Mouse (Mus musculus): ENCODE data around the gene Tsen34.

The Tsen34 gene

DNA sequence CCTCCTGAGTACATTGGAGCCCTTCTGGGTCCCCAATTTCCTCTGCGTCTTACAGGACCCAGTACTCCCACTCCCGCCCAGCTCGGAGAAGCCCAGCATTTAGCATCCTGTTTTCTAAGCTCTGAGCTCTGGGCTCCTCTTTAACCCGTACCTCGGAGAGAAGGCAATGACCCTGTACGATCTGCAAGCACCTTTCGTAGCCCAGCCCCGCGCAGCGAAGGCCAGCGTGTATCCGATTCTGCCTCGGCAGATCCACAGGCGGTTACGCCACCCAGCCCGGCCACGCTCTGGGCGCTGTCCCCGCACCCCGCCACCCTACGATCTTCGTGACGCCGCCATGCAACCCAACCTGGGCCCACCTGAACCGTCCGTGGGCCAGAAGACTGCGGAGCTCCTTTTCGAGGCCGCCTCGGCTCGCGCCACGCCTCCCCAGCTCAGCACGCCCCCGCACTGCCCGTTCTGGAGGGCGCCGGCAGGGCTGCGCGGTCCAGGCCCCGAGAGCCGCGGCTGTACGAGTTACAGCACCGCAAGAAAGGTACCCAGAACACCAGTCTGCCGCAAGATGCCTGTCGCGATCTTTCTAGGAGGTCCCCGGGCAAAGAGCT lies at the start of gene Tsen34:
Gene Tsen34 (plus strand): TSS at position 482 of the 605 bp plus-strand sequence.
- in situ Hi-C loops (cut with MboI, MseI): no loop called here

DNA sequence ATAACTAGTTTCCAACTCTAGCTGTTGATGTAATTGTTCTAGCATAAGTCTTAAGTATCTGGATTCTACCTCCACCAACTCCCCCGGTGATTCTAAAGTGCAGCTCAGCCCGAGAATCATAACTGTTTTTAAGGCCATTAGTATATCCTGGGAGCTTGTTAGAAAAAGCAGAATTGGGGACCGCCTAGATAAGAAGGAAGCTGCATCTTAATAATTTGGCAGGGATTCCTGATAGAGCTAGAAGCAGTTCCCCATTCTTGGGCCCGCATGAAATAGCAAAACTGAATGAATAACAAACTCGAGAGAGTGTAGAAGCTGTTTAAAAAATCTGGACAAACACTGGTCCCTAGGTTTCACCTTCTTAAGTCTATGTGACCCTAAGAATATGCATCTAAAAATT lies 49.3 kb upstream of the Tsen34 start:
- in situ Hi-C loops (cut with MboI, MseI): loop anchor here (25.0 kb wide), 2 partner anchors 1019 to 1419 kb away; partner anchors contain the start of genes Ppp6r1, U2af2 and Zfp580

DNA sequence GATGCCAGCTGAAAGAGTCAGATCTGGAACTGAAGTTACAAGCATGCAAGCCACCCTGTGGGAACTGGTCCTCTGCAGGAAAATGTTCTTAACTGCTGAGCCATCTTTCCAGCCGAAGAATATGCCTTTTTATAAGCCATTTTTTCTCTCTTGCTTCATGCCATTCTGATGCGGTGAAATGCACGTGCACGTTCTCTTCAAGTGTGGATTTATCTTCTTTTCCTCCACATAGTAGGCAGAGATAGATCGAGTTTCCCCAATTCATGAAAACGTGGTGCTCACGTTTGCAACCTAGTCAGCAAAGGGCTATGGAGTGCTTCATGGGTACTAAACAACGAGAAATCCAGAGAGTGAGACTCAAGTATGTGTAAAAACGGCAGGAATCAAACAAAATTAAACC lies 48.8 kb upstream of the Tsen34 start:
- in situ Hi-C loops (cut with MboI, MseI): loop anchor here (25.0 kb wide), 2 partner anchors 1018 to 1418 kb away; partner anchors contain the start of genes Ppp6r1, U2af2 and Zfp580

DNA sequence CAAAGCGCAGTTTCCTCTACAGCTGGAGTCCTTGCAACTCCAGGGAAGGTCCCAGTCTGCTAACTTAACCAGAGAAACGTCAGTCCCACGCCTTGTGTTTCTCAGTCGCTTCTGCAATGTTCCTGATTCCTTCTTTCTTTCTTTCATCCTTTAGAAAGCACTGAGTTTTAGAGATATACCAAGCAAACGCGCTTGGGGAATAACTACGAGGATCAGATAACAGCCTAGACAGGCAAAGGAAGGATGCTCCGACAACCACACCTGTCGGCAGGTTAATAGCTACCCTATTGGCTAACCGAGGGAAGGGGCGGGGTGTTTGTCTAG lies 48.4 kb upstream of the Tsen34 start:
- in situ Hi-C loops (cut with MboI, MseI): loop anchor here (25.0 kb wide), 2 partner anchors 1018 to 1418 kb away; partner anchors contain the start of genes Ppp6r1, U2af2 and Zfp580

DNA sequence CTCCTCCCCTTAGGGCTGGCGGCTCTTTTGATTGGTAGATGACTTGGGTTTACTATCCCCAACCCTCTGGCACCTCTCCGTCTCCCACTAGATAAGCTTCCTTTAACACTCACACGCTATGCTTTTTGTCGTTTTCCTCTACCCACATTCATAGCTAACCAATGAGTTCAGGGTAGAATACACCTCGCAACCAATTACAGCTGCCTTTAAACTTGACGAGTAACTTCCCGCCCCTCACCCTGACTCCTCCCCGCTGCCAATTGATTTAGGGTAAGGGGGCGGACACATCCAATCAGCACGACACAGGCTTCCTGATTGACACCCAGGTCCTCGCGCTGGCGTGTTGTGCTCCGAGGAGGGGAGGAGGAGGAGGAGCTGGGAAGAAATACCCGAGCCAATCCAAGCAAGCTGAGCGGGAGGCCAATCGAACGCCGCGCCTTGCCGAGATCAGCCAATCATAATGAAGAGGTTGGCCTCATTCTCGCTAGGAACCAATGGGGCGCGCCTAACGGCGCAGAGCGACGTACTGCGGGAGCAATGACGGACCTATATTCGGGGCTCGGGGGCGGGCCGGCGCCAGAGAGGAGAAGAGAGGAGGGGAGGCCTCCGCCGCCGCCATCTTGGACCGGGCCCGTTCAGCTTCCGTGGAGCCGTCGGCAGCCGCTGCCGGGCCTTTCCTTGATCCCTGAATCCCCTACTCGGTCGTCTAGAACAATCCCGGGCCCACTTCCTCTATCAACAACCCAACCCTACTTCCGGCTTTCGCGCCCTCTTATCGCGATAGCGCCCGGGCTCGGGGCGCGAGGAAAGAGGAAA lies 47.8 kb upstream of the Tsen34 start, which contains the start of gene Cnot3:
Gene Cnot3 (plus strand): TSS at position 597 of the 816 bp plus-strand sequence.
- in situ Hi-C loops (cut with MboI, MseI): loop anchor here (25.0 kb wide), 2 partner anchors 1017 to 1417 kb away; partner anchors contain the start of genes Ppp6r1, U2af2 and Zfp580

DNA sequence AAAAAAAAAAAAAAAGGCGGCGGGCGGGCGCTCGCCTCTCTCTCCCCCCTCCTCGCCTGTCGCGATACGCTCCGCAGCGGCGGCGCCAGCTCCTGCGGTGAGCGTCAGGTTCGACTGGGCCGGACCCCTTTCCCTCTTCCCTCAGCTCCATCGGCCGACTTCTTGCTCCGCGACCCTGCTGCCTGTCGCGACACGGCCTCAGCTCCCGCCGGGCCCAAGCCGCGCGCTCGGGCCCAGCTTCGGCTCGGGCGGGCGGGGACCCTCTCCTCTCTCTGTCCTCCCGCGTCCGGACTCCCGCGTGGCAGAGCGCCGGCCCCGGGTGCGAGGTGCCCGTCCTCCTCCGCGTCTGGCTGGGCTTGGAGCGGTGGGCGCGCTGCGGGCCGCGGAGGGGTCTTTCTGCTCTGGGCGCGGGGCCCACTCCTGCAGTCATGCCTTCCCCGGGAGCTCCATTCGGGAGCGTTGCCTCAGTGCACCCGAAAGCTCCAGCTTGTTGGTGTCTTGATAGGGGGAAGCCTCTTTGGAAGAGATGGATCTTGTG lies 47.1 kb upstream of the Tsen34 start:
- in situ Hi-C loops (cut with MboI, MseI): loop anchor here (25.0 kb wide), 2 partner anchors 1017 to 1417 kb away; partner anchors contain the start of genes Ppp6r1, U2af2 and Zfp580

DNA sequence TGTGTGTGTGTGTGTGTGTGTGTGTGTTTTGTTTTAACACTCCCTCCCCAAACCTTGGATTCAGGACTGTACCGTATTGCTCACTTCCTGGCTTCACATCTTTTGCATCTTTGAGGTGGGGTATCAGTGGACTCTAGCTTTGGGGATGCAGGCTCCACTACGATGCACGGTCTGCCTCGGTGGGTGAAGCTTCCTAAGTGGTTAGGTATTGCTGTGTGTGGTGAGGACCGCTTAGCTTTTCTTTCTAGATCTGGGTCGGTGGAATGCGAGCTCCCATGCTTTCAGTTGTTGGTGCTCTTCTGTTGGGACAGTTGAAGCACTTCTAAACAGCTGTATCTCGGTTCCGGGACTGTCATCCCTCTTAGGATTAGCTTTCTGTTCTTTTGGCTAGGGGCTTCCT lies 46.5 kb upstream of the Tsen34 start:
- in situ Hi-C loops (cut with MboI, MseI): loop anchor here (25.0 kb wide), 2 partner anchors 1016 to 1416 kb away; partner anchors contain the start of genes Ppp6r1, U2af2 and Zfp580

DNA sequence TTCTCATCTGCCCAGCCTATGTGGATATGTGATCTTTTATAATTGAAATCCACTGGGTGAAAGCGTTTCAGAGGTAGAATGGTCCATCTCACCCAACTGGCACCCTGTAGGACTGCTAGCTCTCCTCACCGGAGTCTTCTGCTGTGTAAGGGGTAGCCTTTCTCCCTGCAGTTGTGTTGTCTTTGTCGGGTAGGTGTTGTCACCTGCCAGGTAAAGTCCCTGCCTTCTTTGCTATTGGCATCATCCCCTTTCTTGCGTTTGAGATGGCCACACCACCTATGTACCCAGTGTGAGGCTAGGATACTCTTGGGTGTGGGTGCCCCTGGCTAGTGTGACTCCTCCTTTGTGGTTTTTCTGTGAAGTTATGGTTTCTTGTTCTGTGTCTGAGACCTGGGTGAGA lies 46.0 kb upstream of the Tsen34 start:
- in situ Hi-C loops (cut with MboI, MseI): loop anchor here (25.0 kb wide), 2 partner anchors 1016 to 1416 kb away; partner anchors contain the start of genes Ppp6r1, U2af2 and Zfp580

DNA sequence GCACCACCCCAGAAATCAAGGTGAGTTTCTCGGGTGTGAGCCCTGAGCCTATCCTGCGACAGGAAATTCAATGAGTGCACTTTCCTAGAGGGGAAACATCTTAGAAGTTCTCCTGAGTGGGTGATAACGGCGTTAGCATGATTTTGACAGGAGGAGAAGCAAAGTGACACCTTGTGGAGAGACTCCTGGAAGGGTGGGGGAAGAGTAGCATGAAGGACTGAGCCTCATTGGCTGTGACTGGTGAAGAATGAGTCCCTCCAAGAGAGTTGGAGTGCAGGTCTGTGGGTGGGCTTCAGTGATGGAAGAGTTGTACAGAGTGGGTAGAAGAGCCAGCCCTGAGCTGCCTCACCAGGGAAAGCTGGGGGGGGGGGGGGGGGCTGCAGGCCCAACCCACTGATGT lies 35.7 kb upstream of the Tsen34 start:
- in situ Hi-C loops (cut with MboI, MseI): no loop called here

DNA sequence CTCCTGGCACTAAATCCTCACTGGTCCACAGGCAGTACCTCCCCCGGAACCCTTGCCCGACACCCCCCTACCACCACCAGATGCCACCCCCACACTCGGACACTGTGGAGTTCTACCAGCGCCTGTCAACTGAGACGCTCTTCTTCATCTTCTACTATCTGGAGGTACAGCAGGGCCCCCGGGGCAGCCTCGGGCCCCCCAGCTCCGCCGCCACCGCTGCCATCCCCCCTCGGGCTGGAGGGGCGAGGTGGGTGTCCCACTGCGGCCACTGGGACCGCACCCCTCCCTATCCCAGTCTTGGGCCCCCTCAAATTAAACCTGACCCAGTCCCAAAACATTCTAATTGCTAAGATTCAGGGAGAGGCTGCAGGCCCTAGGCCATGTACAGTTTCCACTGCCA lies 34.1 kb upstream of the Tsen34 start:
- in situ Hi-C loops (cut with MboI, MseI): no loop called here

DNA sequence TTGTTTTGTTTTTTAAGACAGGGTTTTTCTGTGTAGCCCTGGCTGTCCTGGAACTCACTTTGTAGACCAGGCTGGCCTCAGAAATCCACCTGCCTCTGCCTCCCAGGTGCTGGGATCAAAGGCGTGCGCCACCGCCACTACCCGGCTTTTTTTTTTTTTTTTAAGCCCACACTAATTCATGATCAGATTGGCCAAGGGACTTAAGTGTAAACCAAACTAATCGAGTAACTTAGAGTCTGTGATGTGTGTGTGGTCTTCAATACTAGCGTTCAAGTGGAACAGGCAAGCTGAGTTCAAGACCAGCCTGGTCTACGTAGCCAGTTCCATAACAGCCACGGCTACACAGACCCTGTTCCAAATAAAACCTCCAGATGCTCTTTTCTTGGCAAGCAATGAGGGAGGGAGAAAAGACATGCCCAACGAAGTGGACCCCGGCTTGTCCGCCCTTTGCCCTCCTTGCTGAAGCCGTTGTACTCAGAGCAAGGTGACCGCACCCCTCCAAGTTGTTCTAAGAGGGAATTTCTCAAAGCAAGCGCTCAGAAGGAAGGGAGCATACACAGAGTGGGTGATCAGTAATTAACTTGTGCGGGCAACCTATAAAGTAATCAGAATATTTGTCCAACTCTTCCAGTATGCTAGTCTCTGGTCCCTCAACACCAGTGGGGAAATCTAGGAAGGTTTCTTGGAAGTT lies 28.0 kb upstream of the Tsen34 start:
- in situ Hi-C loops (cut with MboI, MseI): no loop called here

DNA sequence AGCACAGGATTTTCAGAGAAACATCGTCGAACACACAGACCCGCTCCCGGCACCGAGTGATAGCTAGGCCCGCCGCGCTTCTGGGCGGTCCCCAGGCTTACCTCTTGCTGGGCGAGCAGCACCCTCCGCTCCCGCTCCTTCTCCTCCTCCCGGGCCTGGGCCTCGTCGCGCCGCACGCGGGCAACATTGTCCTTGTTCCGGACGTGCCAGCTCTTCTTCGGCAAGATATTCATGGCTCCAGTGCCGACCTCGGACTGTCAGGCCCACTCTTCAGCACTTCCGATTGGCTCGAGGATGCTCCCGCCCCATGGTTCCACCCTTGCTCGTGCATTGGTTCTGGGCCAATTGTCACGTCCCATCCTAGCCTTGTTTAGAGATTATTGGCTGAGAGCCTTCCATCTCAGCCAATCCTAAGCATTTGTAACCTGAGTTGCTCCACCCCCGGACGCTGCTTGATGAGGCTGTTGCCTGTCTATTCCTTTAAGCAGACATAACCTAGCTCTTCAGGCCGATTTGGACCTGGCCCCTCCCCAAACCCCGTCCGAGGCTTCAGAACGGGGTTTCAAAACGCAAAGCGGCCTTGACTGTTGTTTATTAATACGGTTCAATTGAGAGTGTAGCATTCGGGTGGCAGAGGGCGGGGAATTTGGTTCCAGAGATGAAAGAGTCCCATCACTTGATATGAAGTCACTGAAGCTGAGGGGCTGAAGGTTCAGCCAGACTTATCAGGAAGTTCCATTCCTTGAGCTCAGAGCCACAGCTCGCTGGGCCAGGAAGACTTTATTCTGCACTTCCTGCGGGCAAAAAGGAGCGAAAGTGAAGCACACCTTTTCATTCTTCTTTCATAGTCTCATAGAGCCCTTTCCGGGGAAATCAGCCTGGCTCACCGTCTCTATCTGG lies 27.2 kb upstream of the Tsen34 start, which contains the start of gene Leng1:
Gene Leng1 (minus strand): TSS at position 626 of the 900 bp plus-strand sequence.
- in situ Hi-C loops (cut with MboI, MseI): no loop called here

DNA sequence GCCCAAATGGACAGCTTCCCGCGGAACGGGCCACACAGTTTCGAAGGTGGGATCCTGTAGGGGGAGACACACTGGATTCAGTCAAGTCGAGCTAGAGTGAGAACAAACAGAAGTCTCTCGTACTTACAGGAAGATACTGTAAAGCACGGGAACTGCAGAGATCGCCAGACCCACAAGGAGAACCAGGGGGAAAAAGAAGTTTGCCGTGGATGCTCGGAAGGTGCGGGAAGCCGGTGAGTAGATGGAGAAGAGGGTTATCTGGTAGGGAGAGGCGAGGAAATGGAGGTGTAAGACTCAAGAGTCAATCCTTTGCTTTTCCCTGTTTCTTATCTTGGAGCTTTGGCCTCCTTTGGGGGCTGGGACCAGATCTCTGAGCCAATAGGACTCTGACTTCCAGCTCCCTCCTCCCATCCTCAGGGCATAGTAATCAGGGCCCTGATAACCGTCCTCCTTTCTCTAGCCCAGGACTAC lies 25.7 kb upstream of the Tsen34 start:
- in situ Hi-C loops (cut with MboI, MseI): no loop called here

DNA sequence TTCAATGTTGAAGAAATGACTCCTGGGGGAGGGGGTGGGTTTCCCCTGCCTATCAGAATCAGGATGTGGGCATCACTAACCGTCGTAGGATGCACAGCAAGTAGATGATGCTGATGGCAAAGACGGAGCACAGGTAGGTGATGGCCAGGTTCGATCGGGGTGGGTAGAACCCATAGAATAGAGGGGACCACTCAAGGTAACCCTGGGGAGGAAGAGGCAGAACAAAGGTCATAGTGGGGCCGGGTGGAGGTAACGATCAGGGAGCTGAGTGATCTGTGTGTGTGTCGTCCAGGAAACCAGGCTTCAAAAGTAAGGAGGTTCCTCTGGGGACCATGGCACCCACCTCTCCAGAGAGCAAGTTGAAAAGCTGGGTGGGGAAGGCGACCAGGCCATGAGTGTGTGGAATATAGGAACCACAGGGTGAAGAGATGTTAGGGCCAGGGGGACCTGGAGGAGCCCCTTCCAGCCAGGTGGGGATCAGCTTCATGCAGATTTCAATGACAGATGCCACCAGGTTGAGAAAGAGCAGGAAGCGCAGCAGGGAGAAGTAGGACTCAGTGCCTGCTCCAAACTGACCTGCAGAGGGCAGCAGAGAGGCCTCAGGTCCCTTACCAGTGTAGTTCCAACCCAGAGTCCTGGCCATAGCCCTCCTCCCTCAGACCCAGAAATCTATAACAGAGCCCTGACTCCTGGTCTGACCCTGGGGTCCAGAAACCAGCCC lies 18.0 kb upstream of the Tsen34 start:
- in situ Hi-C loops (cut with MboI, MseI): no loop called here

DNA sequence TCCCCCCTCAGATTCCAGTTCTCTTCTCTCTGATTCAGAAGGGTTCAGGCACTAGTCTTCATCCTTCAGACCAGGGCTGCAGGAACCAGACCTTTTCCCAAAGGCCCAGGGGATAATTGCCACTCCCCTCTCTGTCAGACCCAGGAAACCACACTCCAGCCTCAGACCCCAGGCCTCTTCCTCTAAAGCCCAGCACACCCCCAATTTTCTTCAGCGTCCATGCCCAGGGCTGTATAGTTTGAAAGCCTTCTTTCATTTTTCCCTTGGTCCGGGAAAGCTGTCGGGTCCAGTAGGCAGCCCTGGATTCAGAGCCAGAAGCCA lies 17.5 kb upstream of the Tsen34 start:
- in situ Hi-C loops (cut with MboI, MseI): no loop called here

DNA sequence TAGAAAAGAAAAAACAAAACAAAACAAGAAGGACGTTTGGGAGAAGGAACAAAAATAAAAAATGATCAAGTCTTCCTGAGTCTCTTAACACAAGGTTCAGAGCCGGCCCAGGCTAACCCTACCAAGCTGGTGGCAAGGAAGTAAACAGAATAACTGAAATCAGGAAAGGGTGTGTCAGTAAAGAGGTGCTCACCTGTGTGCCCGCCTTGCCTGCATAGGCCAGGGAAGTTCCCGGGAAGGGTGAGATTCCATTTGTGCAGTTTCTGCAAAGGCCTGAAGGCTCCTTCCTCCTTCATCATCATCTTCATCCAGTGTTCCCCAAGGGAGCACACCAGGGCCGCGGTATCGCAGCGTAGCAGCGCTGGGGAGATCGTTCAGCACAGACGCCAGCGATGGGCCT lies 16.3 kb upstream of the Tsen34 start:
- in situ Hi-C loops (cut with MboI, MseI): no loop called here

DNA sequence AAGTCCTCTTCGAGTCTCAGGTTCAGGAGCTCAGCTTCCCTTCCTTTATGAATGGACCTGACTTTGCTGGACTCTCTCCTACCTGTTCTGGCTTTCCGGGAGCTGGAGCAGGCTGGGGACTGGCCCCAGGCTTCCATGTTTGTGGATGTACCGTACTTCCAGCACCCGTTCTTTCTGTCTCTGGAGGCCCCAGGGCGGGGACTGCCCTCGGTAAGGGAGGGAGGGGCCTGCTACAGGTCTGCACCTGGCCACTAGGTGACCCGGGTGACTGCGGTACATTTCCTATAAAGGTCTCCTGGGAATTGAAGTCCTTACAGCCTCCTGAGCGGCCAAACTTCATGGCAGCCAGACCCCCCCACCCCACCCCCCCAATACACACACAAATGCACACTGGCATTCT lies 15.3 kb upstream of the Tsen34 start, which contains the start of gene Tmc4:
Gene Tmc4 (minus strand): TSS at position 212 of the 400 bp plus-strand sequence.
- in situ Hi-C loops (cut with MboI, MseI): no loop called here

DNA sequence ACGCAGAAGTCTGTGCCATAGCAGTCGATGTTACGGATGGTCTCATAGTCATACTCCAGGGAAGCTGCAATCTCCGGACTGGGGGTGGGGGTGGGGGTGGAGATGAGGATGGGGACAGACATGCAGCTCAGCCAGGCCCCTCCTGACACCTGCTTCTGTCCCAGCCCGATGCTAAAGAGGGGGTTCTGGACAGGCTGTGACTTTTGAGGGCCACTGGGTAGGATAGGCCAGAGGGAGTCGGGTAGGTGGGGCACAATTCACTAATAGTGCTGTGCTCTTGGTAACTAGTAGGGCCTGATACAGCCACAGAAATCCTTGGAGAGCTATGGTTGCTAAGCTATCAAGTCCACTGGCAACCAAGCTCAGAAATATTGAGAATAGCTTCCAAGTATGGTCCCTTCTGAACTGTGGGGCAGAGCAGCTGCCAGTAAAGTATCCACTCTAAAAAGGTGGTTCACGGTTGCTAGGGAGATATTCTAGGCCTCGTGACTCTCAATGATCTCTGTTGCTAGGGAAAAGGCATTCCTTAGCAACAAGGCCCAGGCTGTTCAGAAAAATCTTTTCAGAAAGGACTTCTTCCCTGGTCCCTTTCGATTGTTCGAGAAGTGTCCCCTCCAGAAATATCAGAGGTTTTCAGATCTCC lies 8.6 kb upstream of the Tsen34 start:
- in situ Hi-C loops (cut with MboI, MseI): no loop called here

DNA sequence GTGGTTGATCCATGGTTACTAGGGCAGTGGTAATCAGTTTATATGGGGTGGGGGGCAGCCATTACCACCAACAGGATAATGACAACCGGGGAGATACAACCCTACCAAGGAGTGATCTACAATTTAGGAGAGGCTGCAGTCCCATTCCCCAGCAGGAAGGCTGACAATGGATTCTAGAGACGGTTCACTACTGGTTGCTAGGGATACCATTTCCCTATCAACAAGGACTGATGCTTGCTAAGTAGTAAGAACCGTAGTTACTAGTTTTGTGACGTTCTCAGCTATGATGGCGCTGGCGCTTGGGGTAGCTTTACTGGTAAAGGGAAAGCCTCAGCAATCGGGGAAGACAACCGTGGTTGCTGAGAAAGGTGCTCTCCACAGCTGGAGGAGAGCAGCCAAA lies 8.0 kb upstream of the Tsen34 start:
- in situ Hi-C loops (cut with MboI, MseI): no loop called here

Measured in T-helper 1 cell (primary cell).